Mouse (Mus musculus) heart, embryonic 10.5 days (tissue): Measurements from ENCODE around the gene Mtcp1. TPM values are rescaled to one million over a fixed set of nuclear protein-coding genes. Genes with fewer than 3 reads are reported as not detected.

ENCODE experiments used
- polyA plus RNA-seq: library from polyadenylated mRNA; unstranded; fragments of >200 nt; fragmentation: Nextera tagmentation; extraction: Ambion mirVana; gene quantifications from 2 replicates; pipeline ENCODE4 v1.2.1, GENCODE M21; 2016

The Mtcp1 gene
- polyA plus RNA-seq, 1 experiment from 2014 or later, result 6.9 TPM

Other genes with a start within 250 kb of the Mtcp1 start
- gene Fundc2, start 34.2 kb downstream of the Mtcp1 start, polyA plus RNA-seq, result 45.9 and 55.2 TPM in 2 replicates
- gene F8, start 34.0 kb downstream of the Mtcp1 start, polyA plus RNA-seq, result 1.3 and 1.8 TPM in 2 replicates
- 11.9 and 13.2 TPM in 2 replicates for gene Cmc4, start within 50 bp of the Mtcp1 start, polyA plus RNA-seq
- 63.0 and 64.7 TPM in 2 replicates for gene Brcc3, start within 50 bp of the Mtcp1 start, polyA plus RNA-seq
- 175 and 186 TPM in 2 replicates for gene Vbp1, start 97.7 kb upstream of the Mtcp1 start, polyA plus RNA-seq
- gene Rab39b, start 161.6 kb upstream of the Mtcp1 start, polyA plus RNA-seq, result 1.1 and 1.8 TPM in 2 replicates